Mouse (Mus musculus): Measurements from ENCODE around the gene Ddx54. TPM values are rescaled to one million over a fixed set of nuclear protein-coding genes. Genes with fewer than 3 reads are reported as not detected.

The Ddx54 gene
- total RNA-seq, 1 experiment = 90.7 TPM

- Histone ChIP-seq H3K4me3 (ENCODE audit: insufficient read depth in 1 of 2, low read depth in 1 of 2, low read length in 2 of 2, poor library complexity in 1 of 2, severe bottlenecking in 1 of 2) (no peak overlapping the region), H3K27ac (ENCODE audit: insufficient read depth, low read depth, low read length, poor library complexity, severe bottlenecking) (no peak overlapping the region), H3K36me3 (ENCODE audit: control insufficient read depth, insufficient read depth, low read length, poor library complexity, severe bottlenecking) (no peaks in the 10 kb centered on the region), H3K9me3 (ENCODE audit: control insufficient read depth, insufficient read depth, low read depth, low read length) (no peaks in the 10 kb centered on the region), H3K4me1 (ENCODE audit: control insufficient read depth in 2 of 2, insufficient read depth in 2 of 2, low read length in 2 of 2, poor library complexity in 1 of 2) (no peaks in the 10 kb centered on the region; a peak in 1 of 4 replicates), H3K9ac (ENCODE audit: insufficient read depth, low read depth, low read length, poor library complexity, severe bottlenecking) (no peak overlapping the region)
- in situ Hi-C loops (cut with MboI; ENCODE audit: low sequenced_read_pairs in 2 of 2, unreplicated experiment in 2 of 2) = loop anchor here in 1 of 2 experiments (10.0 kb wide), 1 partner anchor 100 kb away; no protein-coding TSS in a partner anchor
- TF ChIP-seq MAFK (IDR thresholded peaks at IDR 0.05; ENCODE audit: insufficient read depth, low read depth, low read length) (no peak), ZC3H11A (IDR thresholded peaks at IDR 0.05; ENCODE audit: borderline replicate concordance, low read depth, low read length) (no peak), CHD2 (IDR thresholded peaks at IDR 0.05; ENCODE audit: low read depth, low read length) (no peak), ZNF384 (IDR thresholded peaks at IDR 0.05; ENCODE audit: low read depth, low read length) (no peak), HCFC1 (IDR thresholded peaks at IDR 0.05; ENCODE audit: borderline replicate concordance, insufficient read depth, low read length) (no peak)
- no peak for DNase-seq (ENCODE audit: low read depth, low spot score)
Measured at GRCm38 (mm10) chr5:120634860-120635259, 22.3 kb downstream of the Ddx54 start.

DNA sequence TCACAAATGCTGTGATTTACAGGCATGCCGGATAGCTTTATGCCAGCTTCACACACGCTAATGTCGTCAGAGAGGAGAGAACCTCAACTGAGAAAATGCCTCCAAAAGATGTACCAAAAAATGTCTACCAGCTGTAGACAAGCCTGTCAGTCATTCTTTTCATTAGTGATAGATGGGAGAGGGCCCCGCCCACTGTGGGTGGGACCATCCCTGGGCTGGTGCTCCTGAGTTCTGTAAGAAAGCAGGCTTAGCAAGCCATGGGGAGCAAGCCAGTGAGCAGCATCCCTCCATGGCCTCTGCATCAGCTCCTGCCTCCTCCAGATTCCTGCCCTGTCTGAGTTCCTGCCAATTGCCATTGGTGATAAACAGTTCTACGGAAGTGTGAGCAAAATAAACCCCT lies 23.1 kb downstream of the Ddx54 start:
- DNase-seq (ENCODE audit: low read depth, low spot score) = no peak
- Histone ChIP-seq H3K9me3 (ENCODE audit: control insufficient read depth, insufficient read depth, low read depth, low read length) (no peaks in the 10 kb centered on the region), H3K27ac (ENCODE audit: insufficient read depth, low read depth, low read length, poor library complexity, severe bottlenecking) (no peak overlapping the region), H3K4me3 (ENCODE audit: insufficient read depth in 1 of 2, low read depth in 1 of 2, low read length in 2 of 2, poor library complexity in 1 of 2, severe bottlenecking in 1 of 2) (no peak overlapping the region), H3K4me1 (ENCODE audit: control insufficient read depth in 2 of 2, insufficient read depth in 2 of 2, low read length in 2 of 2, poor library complexity in 1 of 2) (no peaks in the 10 kb centered on the region; a peak in 1 of 4 replicates), H3K9ac (ENCODE audit: insufficient read depth, low read depth, low read length, poor library complexity, severe bottlenecking) (no peak overlapping the region), H3K36me3 (ENCODE audit: control insufficient read depth, insufficient read depth, low read length, poor library complexity, severe bottlenecking) (no peaks in the 10 kb centered on the region)
- no peak for TF ChIP-seq CHD2 (IDR thresholded peaks at IDR 0.05; ENCODE audit: low read depth, low read length)
- TF ChIP-seq ZC3H11A (IDR thresholded peaks at IDR 0.05; ENCODE audit: borderline replicate concordance, low read depth, low read length) = no peak
- TF ChIP-seq MAFK (IDR thresholded peaks at IDR 0.05; ENCODE audit: insufficient read depth, low read depth, low read length) = no peak
- no peak for TF ChIP-seq ZNF384 (IDR thresholded peaks at IDR 0.05; ENCODE audit: low read depth, low read length)
- TF ChIP-seq HCFC1 (IDR thresholded peaks at IDR 0.05; ENCODE audit: borderline replicate concordance, insufficient read depth, low read length) = no peak
- in situ Hi-C loops (cut with MboI; ENCODE audit: low sequenced_read_pairs in 2 of 2, unreplicated experiment in 2 of 2) = loop anchor here in 1 of 2 experiments (10.0 kb wide), 1 partner anchor 99 kb away; no protein-coding TSS in a partner anchor

DNA sequence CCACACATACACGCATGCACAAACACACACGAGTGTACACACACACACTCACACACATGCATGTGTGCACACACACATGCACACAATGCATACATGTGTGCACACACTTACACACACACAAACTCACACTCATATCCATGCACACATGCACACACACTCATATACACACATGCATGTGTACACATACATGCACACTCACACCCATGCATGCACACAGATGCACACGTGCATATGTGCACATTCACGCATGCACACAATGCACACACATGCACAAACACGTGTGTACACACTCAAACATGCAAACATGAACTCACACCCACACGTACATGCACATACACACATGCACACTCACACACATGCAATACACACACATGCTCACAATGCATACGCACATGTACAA lies 27.6 kb downstream of the Ddx54 start:
- no peaks in the 10 kb centered on the region for H3K4me1 ChIP-seq (ENCODE audit: control insufficient read depth in 2 of 2, insufficient read depth in 2 of 2, low read length in 2 of 2, poor library complexity in 1 of 2)
- DNase-seq (ENCODE audit: low read depth, low spot score) = no peak
- H3K9ac ChIP-seq (ENCODE audit: insufficient read depth, low read depth, low read length, poor library complexity, severe bottlenecking) = no peak overlapping the region
- no peaks in the 10 kb centered on the region for H3K36me3 ChIP-seq (ENCODE audit: control insufficient read depth, insufficient read depth, low read length, poor library complexity, severe bottlenecking)
- in situ Hi-C loops (cut with MboI; ENCODE audit: low sequenced_read_pairs in 2 of 2, unreplicated experiment in 2 of 2) = no loop called here
- no peak overlapping the region for H3K27ac ChIP-seq (ENCODE audit: insufficient read depth, low read depth, low read length, poor library complexity, severe bottlenecking)
- no peak for TF ChIP-seq CHD2 (IDR thresholded peaks at IDR 0.05; ENCODE audit: low read depth, low read length)
- no peak for TF ChIP-seq ZNF384 (IDR thresholded peaks at IDR 0.05; ENCODE audit: low read depth, low read length)
- no peak for TF ChIP-seq ZC3H11A (IDR thresholded peaks at IDR 0.05; ENCODE audit: borderline replicate concordance, low read depth, low read length)
- no peak for TF ChIP-seq HCFC1 (IDR thresholded peaks at IDR 0.05; ENCODE audit: borderline replicate concordance, insufficient read depth, low read length)
- TF ChIP-seq MAFK (IDR thresholded peaks at IDR 0.05; ENCODE audit: insufficient read depth, low read depth, low read length) = no peak
- no peak overlapping the region for H3K4me3 ChIP-seq (ENCODE audit: insufficient read depth in 1 of 2, low read depth in 1 of 2, low read length in 2 of 2, poor library complexity in 1 of 2, severe bottlenecking in 1 of 2)
- no peaks in the 10 kb centered on the region for H3K9me3 ChIP-seq (ENCODE audit: control insufficient read depth, insufficient read depth, low read depth, low read length)

DNA sequence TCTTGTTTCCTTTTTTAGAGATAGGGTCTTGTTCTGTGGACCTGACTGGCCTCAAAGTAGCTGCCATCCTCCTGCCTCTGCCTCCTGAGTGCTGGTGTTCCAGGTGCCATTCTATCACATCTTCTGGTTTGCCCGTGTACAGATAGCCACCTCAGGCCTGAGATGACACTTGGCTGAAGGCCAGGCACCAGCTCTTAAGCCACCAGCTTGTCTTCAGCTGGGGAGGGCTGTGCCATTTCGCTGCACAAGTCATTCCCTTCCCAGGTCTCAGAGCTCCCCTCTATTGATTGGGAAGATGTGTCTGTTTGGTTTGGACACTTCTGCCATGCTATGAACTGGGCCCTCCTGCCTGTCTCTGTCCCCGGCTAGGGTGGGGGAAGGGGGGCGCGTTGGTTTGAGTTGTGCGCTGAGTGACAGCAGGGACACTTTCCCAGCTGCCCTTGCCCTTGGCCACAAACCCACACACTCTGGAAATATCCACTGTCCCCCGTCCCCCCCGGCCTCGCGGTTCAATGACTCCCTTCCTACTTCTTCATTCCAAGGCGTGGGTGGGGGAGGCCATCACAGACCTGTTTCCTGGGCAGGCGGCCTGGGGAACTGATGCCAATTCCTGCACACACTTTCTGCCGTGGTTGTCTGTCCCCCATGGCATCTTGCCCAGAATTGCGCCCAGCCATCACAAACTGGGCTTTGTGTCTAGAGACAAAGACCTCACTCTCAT lies 31.0 kb downstream of the Ddx54 start:
- Histone ChIP-seq H3K9ac (ENCODE audit: insufficient read depth, low read depth, low read length, poor library complexity, severe bottlenecking) (no peak overlapping the region), H3K27ac (ENCODE audit: insufficient read depth, low read depth, low read length, poor library complexity, severe bottlenecking) (no peak overlapping the region), H3K9me3 (ENCODE audit: control insufficient read depth, insufficient read depth, low read depth, low read length) (no peaks in the 10 kb centered on the region), H3K4me3 (ENCODE audit: insufficient read depth in 1 of 2, low read depth in 1 of 2, low read length in 2 of 2, poor library complexity in 1 of 2, severe bottlenecking in 1 of 2) (no peak overlapping the region), H3K4me1 (ENCODE audit: control insufficient read depth in 2 of 2, insufficient read depth in 2 of 2, low read length in 2 of 2, poor library complexity in 1 of 2) (peaks cover 0 to 2% of the 10 kb centered on the region in 2 experiments; a peak in 1 of 4 replicates), H3K36me3 (ENCODE audit: control insufficient read depth, insufficient read depth, low read length, poor library complexity, severe bottlenecking) (no peaks in the 10 kb centered on the region)
- DNase-seq (ENCODE audit: low read depth, low spot score) = no peak
- in situ Hi-C loops (cut with MboI; ENCODE audit: low sequenced_read_pairs in 2 of 2, unreplicated experiment in 2 of 2) = no loop called here
- no peak for TF ChIP-seq ZC3H11A (IDR thresholded peaks at IDR 0.05; ENCODE audit: borderline replicate concordance, low read depth, low read length)
- no peak for TF ChIP-seq MAFK (IDR thresholded peaks at IDR 0.05; ENCODE audit: insufficient read depth, low read depth, low read length)
- TF ChIP-seq ZNF384 (IDR thresholded peaks at IDR 0.05; ENCODE audit: low read depth, low read length) = no peak
- no peak for TF ChIP-seq CHD2 (IDR thresholded peaks at IDR 0.05; ENCODE audit: low read depth, low read length)
- no peak for TF ChIP-seq HCFC1 (IDR thresholded peaks at IDR 0.05; ENCODE audit: borderline replicate concordance, insufficient read depth, low read length)

All from ES-E14 (cell line).